Mouse (Mus musculus): ENCODE results near the gene Vgll2.
A peak's percentile ranks its signal among the peaks of the same experiment; 100 is the strongest.

Vgll2 gene

DNA sequence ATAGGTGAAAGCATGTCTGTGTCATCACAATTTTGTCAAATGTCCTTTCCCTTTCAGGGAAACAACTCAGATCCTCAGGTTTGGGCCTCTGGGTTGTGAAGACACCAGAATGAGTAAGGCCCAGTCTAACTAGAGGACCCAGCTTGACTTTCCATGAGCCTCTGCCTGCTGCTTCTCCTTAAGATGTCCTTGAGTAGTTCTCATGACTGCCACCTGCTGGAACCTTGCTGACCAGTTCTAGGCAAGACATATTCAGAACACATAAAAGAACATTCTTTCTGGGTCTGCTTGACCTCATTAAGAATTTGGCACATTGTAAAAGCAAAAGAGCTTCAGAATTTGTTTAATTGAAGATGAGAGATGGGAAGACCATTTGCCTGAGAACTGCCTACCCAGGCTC is 50.2 kb downstream of the Vgll2 start:
- DNase-seq (ENCODE audit: extremely low read depth, insufficient read length, low spot score) = peak; percentile 24

Data from 3134 (cell line).